Mouse (Mus musculus) liver, embryonic 13.5 days (tissue): ENCODE results near the gene Cyfip2. TPM values are rescaled to one million over a fixed set of nuclear protein-coding genes. Genes with fewer than 3 reads are reported as not detected.

ENCODE experiments used
- ATAC-seq: fragments of 200-750 bp; cut with Nextera tagmentation; 2 replicates; pipeline ENCODE4 v1.8.0; 2017; ENCODE audit warnings: low read depth, mild to moderate bottlenecking, moderate number of reproducible peaks, moderate library complexity
- DNase-seq: peaks from one replicate; pipeline ENCODE4 v3.0.0; 2022
- H3K27ac ChIP-seq: fragments of 300-500 bp; sonication (generic); 2 replicates; pipeline ENCODE4 v1.5.1; 2015; ENCODE audit warnings: moderate library complexity, mild to moderate bottlenecking, inconsistent platforms
- H3K27me3 ChIP-seq: fragments of 300-500 bp; sonication (generic); 2 replicates; pipeline ENCODE4 v1.6.1; 2015; ENCODE audit warnings: mild to moderate bottlenecking, inconsistent platforms
- H3K36me3 ChIP-seq: fragments of 300-500 bp; sonication (generic); 2 replicates; pipeline ENCODE4 v1.6.1; 2015; ENCODE audit warnings: mild to moderate bottlenecking, inconsistent platforms
- H3K4me1 ChIP-seq: fragments of 300-500 bp; sonication (generic); replicated peaks from 2 replicates; pipeline ENCODE4 v1.6.1; 2015; ENCODE audit warnings: inconsistent platforms
- H3K4me2 ChIP-seq: fragments of 300-500 bp; sonication (generic); 2 replicates; pipeline ENCODE4 v1.6.1; 2015; ENCODE audit warnings: inconsistent platforms, mild to moderate bottlenecking, moderate library complexity
- H3K4me3 ChIP-seq: fragments of 300-500 bp; sonication (generic); replicated peaks from 2 replicates; pipeline ENCODE4 v1.5.1; 2015; ENCODE audit warnings: mild to moderate bottlenecking, inconsistent platforms
- H3K9ac ChIP-seq: fragments of 300-500 bp; sonication (generic); 2 replicates; pipeline ENCODE4 v1.6.1; 2015; ENCODE audit warnings: mild to moderate bottlenecking, inconsistent platforms
- H3K9me3 ChIP-seq: fragments of 300-500 bp; sonication (generic); replicated peaks from 2 replicates; pipeline ENCODE4 v1.6.1; 2016; ENCODE audit warnings: inconsistent platforms
- WGBS: fragments of 180-500 bp; shearing (Covaris S2); methylation state at CpG from one replicate; pipeline ENCODE4 v1.1.7; 2015; ENCODE audit not compliant: insufficient replicate concordance; 5-methylcytosine and 5-hydroxymethylcytosine counted together
- polyA plus RNA-seq: library from polyadenylated mRNA; unstranded; fragments of >200 nt; fragmentation: Nextera tagmentation; extraction: Ambion mirVana; gene quantifications from 2 replicates; pipeline ENCODE4 v1.2.1, GENCODE M21; 2015

Gene Cyfip2
- polyA plus RNA-seq, 1 experiment from 2014 or later = 2.8 TPM

- H3K9me3 ChIP-seq = no peaks in the 10 kb centered on the region
- no peak overlapping the region for H3K4me3 ChIP-seq
- H3K4me1 ChIP-seq = peaks cover 22% of the 10 kb centered on the region
- H3K9ac ChIP-seq = no peak overlapping the region
- no peaks in the 10 kb centered on the region for H3K36me3 ChIP-seq
- DNase-seq (no peak), ATAC-seq (no peak)
- 71% methylated on average over 7 of the region's 7 CpGs for WGBS
- peaks cover 17% of the 10 kb centered on the region for H3K27me3 ChIP-seq
- H3K27ac ChIP-seq = no peak overlapping the region
- H3K4me2 ChIP-seq = no peak overlapping the region
Measured at GRCm38 (mm10) chr11:46306776-46307175, 5.9 kb downstream of the Cyfip2 start.

GRCm38 (mm10) chr11:46305881-46306520 is 6.7 kb downstream of the Cyfip2 start:
- Histone ChIP-seq H3K9ac (no peak overlapping the region), H3K9me3 (no peaks in the 10 kb centered on the region), H3K4me2 (no peak overlapping the region), H3K36me3 (no peaks in the 10 kb centered on the region), H3K4me1 (peaks cover 14% of the 10 kb centered on the region), H3K4me3 (no peak overlapping the region), H3K27me3 (peaks cover 9% of the 10 kb centered on the region), H3K27ac (no peak overlapping the region)
- ATAC-seq (no peak), DNase-seq (no peak)
- 53% methylated on average over 9 of the region's 9 CpGs for WGBS

DNA sequence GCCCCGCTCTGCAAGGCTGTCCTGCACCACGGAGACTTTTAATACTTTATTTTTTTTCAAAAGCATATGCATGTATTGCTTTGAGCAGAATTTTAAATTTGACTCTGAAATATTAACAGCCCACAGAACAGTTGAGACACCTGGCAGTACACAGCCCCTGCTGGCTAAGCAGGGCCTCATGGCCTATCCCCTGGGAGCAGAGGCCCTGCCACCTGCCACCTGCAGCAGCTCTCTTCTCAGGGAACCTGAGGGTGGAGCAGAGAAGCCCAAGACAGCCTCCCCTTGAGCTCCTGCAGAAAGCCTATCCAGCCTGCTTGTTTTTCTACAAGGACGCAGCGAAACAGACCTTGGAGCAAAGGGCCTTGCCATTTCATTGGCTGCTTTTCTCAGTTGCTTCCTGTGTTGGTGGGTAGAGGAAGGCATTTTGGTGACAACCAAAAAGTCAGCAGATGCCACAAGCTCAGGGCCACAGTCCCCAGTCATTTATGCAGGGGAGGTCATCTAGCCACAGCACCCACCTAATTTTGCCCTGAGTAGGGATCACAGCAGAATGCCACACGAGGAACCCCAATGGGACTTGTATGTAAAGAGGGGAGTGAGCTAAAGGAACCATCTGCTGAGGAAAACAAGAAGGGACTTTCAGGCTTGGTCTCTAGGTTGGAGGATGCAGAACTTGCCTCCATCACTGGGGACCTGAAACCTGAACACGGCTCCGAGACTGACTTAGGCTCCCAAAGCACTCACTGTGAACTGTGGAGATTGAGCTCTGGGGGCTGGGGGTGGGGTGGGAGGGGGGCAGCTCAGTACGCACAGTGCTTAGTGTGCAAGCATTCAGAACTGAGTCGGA is 7.6 kb downstream of the Cyfip2 start:
- DNase-seq = no peak
- Histone ChIP-seq H3K4me2 (no peak overlapping the region), H3K4me1 (peaks cover 9% of the 10 kb centered on the region; the same call in 1 of the 2 replicates), H3K9me3 (no peaks in the 10 kb centered on the region), H3K9ac (no peak overlapping the region), H3K4me3 (no peak overlapping the region), H3K27me3 (0 out of 2 replicates have a peak, but pooled peaks cover under 1% of the 10 kb centered on the region), H3K36me3 (no peaks in the 10 kb centered on the region), H3K27ac (no peak overlapping the region)
- WGBS = 74% methylated on average over 9 of the region's 9 CpGs
- ATAC-seq = no peak

DNA sequence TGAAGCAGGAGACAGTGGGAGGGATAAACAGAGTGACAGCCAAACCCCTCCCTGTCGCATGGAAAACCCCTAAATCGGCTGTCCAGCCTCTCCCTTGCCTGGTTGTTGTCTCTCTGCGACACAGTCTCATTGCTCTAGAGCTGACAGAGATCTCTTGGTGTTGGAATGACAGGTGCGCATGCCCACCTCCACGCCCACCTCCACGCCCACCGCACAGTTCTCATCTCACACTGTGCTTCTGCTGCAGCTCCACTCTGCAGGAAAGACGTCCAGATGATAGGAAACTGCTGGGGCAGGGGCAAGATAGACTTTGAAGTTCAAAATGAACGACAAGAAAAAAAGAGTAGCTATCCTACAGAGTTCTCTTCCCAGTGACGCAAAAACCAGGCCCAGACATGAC is 8.6 kb downstream of the Cyfip2 start:
- Histone ChIP-seq H3K36me3 (no peaks in the 10 kb centered on the region), H3K4me2 (no peak overlapping the region), H3K9ac (no peak overlapping the region), H3K27ac (no peak overlapping the region), H3K27me3 (no peaks in the 10 kb centered on the region), H3K4me3 (no peak overlapping the region), H3K4me1 (peaks cover 13% of the 10 kb centered on the region), H3K9me3 (no peaks in the 10 kb centered on the region)
- WGBS = 62% methylated on average over 10 of the region's 10 CpGs
- DNase-seq = no peak
- ATAC-seq = no peak

DNA sequence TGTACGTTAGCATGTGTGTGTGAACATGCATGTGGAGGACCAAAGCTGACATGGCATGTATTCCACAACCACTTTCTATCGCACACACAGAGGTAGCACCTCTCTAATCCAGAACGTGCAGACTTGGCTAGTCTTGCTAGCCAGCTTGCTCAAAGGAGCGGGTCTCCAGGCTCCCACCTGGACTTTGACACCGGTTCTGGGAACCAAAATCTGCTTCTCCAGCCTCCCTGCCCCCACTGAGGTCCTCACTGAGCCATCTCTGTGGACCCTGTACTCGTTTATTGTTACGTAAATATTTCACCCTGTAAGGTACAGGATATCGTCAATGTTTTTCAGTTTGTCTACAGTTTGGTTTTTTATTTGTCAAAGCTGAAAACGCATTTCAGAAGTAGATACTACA is 10.2 kb downstream of the Cyfip2 start:
- H3K9me3 ChIP-seq = no peaks in the 10 kb centered on the region
- H3K4me3 ChIP-seq = no peak overlapping the region
- WGBS = 73% methylated on average over 9 of the region's 9 CpGs
- H3K27ac ChIP-seq = no peak overlapping the region
- H3K9ac ChIP-seq = no peak overlapping the region
- H3K36me3 ChIP-seq = no peaks in the 10 kb centered on the region
- no peak overlapping the region for H3K4me2 ChIP-seq
- peaks cover 10% of the 10 kb centered on the region; the same call in 1 of the 2 replicates for H3K4me1 ChIP-seq
- no peak for DNase-seq
- H3K27me3 ChIP-seq = no peaks in the 10 kb centered on the region
- no peak for ATAC-seq

DNA sequence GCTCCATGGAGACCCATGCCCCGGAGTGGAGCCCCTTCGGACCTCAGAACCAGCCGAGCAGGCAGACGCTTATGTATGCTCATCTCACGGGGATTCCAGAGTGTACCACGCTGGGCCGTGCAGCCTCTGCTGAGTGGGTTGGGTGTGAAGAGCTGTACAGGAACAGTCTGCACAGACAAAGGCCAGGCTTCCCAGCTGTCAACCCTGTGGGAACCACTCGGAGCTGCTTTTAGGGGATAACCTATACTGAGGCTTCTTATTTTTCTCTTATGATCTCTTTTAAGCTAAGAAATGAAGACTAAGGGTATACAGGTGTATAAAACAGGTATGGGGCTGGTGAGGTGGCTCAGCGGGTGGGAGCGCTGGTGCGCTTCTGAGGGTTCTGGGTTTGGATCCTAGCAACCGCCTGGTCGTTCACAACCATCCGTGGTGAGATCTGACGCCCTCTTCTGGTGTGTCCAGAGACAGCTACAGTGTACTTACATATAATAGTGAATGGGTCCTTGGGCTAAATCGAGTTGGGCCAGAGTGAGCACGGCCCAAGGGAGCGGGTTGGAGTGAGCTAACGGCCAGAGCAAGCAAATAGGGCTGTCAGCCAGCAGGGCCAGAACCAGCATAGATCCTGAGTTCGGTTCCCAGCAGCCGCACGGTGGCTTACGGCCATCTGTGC is 10.9 kb downstream of the Cyfip2 start:
- H3K4me3 ChIP-seq = no peak overlapping the region
- no peaks in the 10 kb centered on the region for H3K36me3 ChIP-seq
- no peak for ATAC-seq
- no peak overlapping the region for H3K27ac ChIP-seq
- H3K4me1 ChIP-seq = peaks cover 10% of the 10 kb centered on the region; the same call in 1 of the 2 replicates
- H3K4me2 ChIP-seq = no peak overlapping the region
- H3K27me3 ChIP-seq = no peaks in the 10 kb centered on the region
- H3K9me3 ChIP-seq = no peaks in the 10 kb centered on the region
- no peak for DNase-seq
- WGBS = 78% methylated on average over 23 of the region's 23 CpGs
- no peak overlapping the region for H3K9ac ChIP-seq

- Histone ChIP-seq H3K9ac (no peak overlapping the region), H3K4me2 (no peak overlapping the region), H3K4me3 (no peak overlapping the region), H3K36me3 (no peaks in the 10 kb centered on the region), H3K9me3 (no peaks in the 10 kb centered on the region), H3K27me3 (no peaks in the 10 kb centered on the region), H3K27ac (no peak overlapping the region), H3K4me1 (peaks cover 10% of the 10 kb centered on the region; the same call in 1 of the 2 replicates)
- ATAC-seq (no peak), DNase-seq (no peak)
- 34% methylated on average over 6 of the region's 6 CpGs for WGBS
Measured at GRCm38 (mm10) chr11:46299901-46300300, 12.8 kb downstream of the Cyfip2 start.

DNA sequence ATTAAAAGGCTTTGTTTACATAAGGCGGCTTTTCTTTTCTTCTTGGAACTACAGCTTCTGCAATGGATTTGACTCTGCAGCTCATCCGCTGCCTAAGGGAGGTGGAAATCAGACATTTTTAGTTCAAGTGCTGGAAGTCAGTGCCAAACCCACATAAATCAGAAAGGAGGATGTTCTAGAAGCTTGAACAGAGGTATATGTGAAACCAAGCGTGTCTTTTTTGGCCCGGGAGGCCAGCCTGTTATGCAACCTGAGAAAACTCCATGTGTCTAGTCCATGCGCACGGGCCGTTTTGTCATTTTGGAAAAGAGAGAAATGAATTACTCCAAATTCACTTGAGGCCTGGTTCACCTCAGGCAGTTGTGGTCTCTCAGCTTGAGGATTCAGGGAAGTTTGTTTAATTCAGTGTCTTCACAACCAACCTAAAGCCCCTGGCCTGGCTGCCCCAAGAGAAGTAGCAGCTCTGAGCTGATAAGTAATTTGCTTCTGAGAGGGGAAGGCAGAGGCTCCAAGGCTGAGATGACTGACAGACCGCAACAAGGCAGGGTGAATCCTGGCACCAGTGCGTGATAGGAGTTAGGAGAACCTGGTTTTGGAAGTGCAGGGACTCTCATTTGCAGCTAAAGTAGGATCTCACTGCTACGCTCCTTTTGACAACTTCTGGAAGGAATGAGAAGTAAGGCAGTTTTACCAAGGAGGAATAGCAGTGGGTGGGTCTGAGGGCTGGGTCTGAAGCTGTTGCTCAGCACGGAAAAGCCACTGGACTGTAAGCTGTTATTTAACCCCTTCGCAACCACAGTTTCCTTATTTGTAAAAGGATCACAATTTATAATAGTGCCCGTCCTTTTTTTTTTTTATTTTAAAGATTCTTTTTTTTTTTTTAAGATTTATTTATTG is 13.5 kb downstream of the Cyfip2 start:
- Histone ChIP-seq H3K4me2 (no peak overlapping the region), H3K9ac (no peak overlapping the region), H3K36me3 (no peaks in the 10 kb centered on the region), H3K4me3 (no peak overlapping the region), H3K27ac (peak overlapping the region; percentile 39; the same call in 1 of the 2 replicates), H3K4me1 (peaks cover 10% of the 10 kb centered on the region; the same call in 1 of the 2 replicates), H3K9me3 (no peaks in the 10 kb centered on the region), H3K27me3 (no peaks in the 10 kb centered on the region)
- DNase-seq = no peak
- WGBS = 48% methylated on average over 13 of the region's 13 CpGs
- no peak for ATAC-seq

DNA sequence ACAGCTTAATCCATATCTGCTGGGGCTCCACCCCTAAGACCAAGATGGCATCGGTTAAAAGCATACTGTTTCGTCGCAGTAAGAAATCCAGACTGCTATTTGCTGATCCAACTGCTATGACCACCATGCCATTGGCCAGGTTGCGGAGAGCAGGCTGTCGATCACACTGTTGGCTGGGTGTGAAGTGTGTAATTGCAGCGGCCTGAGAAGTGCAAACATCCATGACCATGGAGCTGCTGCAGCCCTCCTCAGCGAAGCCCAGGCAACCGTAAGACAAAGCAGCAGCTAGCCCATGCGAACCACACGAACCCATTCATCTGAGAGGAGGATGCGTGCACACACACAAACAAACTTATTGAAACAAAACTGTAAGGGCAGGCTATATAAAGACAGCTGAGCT is 18.3 kb downstream of the Cyfip2 start:
- Histone ChIP-seq H3K4me3 (no peak overlapping the region), H3K4me1 (peaks cover 13% of the 10 kb centered on the region; the same call in 1 of the 2 replicates), H3K9me3 (no peaks in the 10 kb centered on the region), H3K27me3 (no peaks in the 10 kb centered on the region), H3K9ac (no peak overlapping the region), H3K27ac (no peak overlapping the region), H3K4me2 (no peak overlapping the region), H3K36me3 (no peaks in the 10 kb centered on the region)
- 77% methylated on average over 11 of the region's 11 CpGs for WGBS
- DNase-seq = no peak
- ATAC-seq = no peak

DNA sequence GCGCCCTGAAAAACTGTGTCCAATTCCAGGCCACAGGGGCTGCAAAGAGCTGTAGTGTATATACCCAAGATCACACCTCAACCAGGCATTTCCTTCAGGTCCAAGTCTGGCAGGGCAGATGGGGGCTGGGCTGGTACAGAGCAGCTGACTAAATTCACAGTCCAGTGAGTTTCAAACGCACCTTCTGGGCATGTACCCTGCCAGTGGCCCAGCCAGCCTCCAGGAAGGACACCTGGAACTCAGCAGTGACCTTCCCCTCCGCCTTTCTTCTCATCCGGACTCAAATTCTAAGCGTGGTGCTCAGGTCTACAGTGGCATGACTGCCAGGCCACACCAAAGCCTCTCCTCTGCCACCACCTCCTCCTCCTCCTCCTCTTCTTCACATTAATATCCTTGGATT is 19.2 kb downstream of the Cyfip2 start:
- Histone ChIP-seq H3K9ac (no peak overlapping the region), H3K9me3 (no peaks in the 10 kb centered on the region), H3K36me3 (no peaks in the 10 kb centered on the region), H3K27ac (no peak overlapping the region), H3K27me3 (no peaks in the 10 kb centered on the region), H3K4me3 (no peak overlapping the region), H3K4me1 (peaks cover 4% of the 10 kb centered on the region; the same call in 1 of the 2 replicates), H3K4me2 (no peak overlapping the region)
- 75% methylated on average over 5 of the region's 5 CpGs for WGBS
- ATAC-seq (no peak), DNase-seq (no peak)
